Mouse (Mus musculus) bone marrow macrophage, adult 2 months (primary cell): ENCODE data around the gene Rcor3. TPM values are rescaled to one million over a fixed set of nuclear protein-coding genes. Genes with fewer than 3 reads are reported as not detected.

Source experiments
- H3K27ac ChIP-seq: 2 replicates; pipeline ENCODE4 v1.5.1; 2012; ENCODE audit warnings: low read depth, low read length; ENCODE audit not compliant: insufficient read depth
- H3K4me1 ChIP-seq: 2 replicates; pipeline ENCODE4 v1.6.1; 2012; ENCODE audit warnings: low read length; ENCODE audit not compliant: control insufficient read depth, insufficient read depth
- H3K4me3 ChIP-seq: 2 replicates; pipeline ENCODE4 v1.5.1; 2012; ENCODE audit warnings: mild to moderate bottlenecking, low read length, moderate library complexity; ENCODE audit not compliant: insufficient read depth
- CTCF ChIP-seq: IDR thresholded peaks from 2 replicates; pipeline ENCODE4 v1.5.1; 2012; ENCODE audit warnings: low read depth, mild to moderate bottlenecking, low read length, moderate library complexity
- POLR2A ChIP-seq: IDR thresholded peaks from 2 replicates; pipeline ENCODE4 v1.6.1; 2012; ENCODE audit warnings: mild to moderate bottlenecking, low read depth, low read length, borderline replicate concordance
- polyA plus RNA-seq: library from polyadenylated mRNA; stranded (reverse); fragments of >200 nt; gene quantifications from 2 replicates; pipeline ENCODE4 v1.2.4, GENCODE M21; 2012; ENCODE audit not compliant: missing spikeins, insufficient read depth, insufficient read length

The Rcor3 gene
- 25.0 and 27.4 TPM in 2 replicates for polyA plus RNA-seq

DNA sequence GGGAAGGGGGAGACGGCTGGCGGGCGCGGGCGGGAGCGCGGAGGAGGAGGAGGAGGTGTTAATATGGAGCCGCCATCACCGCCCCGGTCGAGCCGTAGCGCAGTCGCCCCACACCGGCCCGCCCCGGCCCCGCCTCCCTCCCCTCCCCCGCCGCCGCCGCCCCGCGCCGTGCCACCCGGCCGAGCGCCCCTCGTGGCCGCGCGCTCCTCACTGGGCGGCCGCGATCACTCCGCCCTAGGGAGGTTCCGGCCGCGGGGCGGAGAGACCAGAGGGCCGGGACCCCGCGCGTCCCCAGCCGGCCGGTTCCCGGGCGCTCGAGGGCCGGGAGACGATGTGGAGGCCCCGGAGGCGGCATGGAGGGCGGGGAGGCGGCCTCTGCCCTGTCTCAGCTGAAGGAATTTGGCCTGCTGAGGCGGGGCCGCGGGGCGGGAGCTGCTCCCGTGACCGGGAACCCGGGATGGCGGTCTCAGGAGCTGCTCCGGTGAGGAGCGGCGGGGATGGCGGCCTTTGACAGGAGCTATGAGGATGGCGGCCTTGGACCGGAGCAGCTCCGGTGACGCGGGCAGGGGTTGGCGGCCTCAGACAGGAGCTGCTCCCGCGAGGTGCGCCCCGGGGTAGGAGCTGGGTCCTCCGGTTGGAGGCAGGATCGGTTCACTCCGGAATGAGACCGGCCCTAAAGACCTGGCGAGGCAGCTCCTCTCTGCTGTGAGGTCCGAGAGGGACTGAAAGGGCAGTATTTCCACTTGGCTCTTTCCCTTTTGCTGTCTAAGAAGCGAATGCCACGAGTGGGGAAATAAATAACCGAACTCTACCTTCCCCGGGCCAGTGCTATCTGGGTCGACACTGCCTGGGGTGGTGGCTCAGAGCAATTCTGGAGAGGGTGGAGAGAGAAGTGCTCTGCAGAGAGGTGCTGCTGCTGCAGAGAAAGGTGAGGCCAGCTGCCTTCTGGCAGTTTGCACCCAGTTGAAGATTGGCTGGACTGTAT, at the start of gene Rcor3:
Rcor3 (minus strand) TSS at position 137 of the 985 bp plus-strand sequence.
- H3K4me3 ChIP-seq = peak within 1 kb of the TSS; percentile 97
- peak within 1 kb of the TSS; percentile 79 for H3K27ac ChIP-seq
- peaks cover 9% of the 10 kb centered on the region; the same call in 1 of the 2 replicates for H3K4me1 ChIP-seq
- TF ChIP-seq POLR2A (no peak), CTCF (no peak)

DNA sequence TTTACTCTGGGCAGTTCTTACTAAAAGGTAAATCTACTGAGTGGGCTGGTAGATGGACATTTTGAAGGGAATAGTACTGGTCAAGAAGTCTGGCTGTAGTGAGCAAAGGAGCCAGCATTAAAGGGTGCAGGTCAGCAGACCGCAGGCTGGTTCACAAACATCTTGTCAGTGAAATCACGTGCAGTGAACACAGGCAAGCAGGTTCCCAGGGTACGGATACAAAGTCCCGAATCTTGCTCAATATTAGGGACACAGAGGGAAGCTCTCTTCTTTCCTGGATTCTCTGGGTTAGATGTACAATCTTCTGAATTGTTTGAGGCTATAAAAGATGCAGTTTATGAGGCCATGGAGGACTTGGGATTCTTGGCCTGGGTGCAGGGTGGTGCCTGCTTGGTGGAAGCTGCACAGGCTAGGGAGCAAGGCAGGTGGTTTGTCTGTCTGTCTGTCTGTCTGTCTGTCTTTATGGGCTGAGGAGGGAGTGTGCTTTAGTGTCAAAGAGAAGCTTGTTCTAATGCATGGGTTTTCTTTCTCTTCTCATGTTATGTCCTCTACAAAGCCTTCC, 43.9 kb upstream of the Rcor3 start:
- Histone ChIP-seq H3K4me3 (no peak overlapping the region), H3K27ac (no peak overlapping the region), H3K4me1 (0 out of 2 replicates have a peak, but pooled peaks cover 2% of the 10 kb centered on the region)
- TF ChIP-seq POLR2A = no peak
- no peak for TF ChIP-seq CTCF

DNA sequence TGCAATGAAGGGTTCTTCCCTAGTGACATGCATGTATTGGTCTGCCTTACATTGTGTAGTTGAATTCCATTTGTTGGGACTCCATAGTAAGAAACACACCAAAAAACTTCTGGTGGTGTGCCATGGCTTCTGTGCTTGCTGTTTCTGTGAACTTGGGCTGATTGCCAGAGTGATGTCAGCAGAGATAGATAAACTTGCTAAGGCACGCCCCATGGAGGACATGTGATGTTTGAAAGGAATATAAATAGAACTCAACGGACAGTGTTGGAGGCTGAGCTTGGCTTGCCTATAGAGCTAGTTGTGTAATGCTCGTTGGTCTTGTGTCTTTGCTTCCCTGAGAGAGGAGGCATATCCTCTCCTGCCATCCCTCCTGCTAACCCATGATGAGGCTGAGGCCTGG, 42.0 kb upstream of the Rcor3 start:
- H3K4me3 ChIP-seq = no peak overlapping the region
- H3K27ac ChIP-seq = no peak overlapping the region
- TF ChIP-seq POLR2A (no peak), CTCF (no peak)
- H3K4me1 ChIP-seq = 0 out of 2 replicates have a peak, but pooled peaks cover 2% of the 10 kb centered on the region

DNA sequence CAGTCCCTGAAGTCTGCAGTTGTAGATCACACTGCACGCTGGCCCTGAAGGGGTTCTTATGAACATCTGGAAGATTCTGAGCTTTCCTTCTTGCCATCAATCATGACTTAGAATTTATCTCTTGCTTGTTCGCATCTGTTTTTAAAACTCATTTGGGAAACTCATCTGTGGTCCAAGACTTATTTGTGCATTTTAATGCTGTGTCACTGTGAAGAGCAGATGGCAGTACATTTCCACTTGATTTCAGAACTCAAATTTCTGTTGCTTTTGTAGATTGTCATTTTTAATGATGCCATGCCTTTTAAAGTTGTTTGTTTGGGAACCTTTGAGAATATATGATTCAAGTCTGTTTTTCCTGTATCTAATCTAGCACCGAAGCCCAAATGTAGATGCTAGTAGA, 33.6 kb upstream of the Rcor3 start:
- Histone ChIP-seq H3K4me1 (no peaks in the 10 kb centered on the region), H3K4me3 (no peak overlapping the region), H3K27ac (no peak overlapping the region)
- no peak for TF ChIP-seq CTCF
- no peak for TF ChIP-seq POLR2A

DNA sequence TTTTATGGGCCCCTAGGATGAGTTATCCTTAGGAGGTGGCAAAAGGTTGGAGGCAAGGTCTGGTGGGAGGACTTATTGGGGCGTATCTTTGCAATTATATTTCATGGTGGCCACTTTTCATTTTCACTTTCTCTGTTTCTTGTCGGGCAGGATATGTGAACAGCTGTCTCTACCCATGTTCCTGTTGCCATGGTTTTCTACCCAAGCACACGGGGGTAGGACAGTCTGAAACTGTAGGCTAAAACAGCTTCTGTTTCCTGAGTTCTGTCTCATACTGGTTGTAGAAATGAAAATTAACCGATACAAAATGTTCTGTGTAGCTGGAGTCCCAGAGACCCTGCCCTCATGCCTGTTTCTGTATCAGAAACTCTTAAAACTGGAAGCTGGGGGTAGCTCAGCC, 13.3 kb upstream of the Rcor3 start:
- TF ChIP-seq CTCF (no peak), POLR2A (no peak)
- no peak overlapping the region for H3K4me3 ChIP-seq
- H3K4me1 ChIP-seq = no peaks in the 10 kb centered on the region
- no peak overlapping the region for H3K27ac ChIP-seq

DNA sequence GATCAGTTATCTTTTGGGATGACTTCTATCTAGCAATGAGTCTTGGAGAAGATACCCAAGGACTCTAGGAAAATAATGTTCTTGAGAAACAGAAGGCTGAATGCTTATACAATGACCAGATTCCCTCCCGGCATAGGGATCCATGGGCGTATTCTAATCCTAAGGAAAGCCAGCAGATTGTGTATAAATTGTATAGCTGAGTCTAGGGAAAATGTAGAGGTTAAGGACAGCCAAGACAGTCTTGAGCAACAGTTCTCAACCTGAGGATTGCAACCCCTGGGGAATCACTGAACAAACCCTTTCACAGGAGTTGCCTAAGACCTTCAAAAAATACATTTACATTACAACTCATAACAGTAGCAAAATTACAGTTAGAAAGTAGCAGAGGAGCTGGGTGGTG, 2.5 kb upstream of the Rcor3 start:
- H3K4me3 ChIP-seq = no peak overlapping the region
- H3K4me1 ChIP-seq = 0 out of 2 replicates have a peak, but pooled peaks cover 6% of the 10 kb centered on the region
- H3K27ac ChIP-seq = no peak overlapping the region
- TF ChIP-seq POLR2A (no peak), CTCF (no peak)

DNA sequence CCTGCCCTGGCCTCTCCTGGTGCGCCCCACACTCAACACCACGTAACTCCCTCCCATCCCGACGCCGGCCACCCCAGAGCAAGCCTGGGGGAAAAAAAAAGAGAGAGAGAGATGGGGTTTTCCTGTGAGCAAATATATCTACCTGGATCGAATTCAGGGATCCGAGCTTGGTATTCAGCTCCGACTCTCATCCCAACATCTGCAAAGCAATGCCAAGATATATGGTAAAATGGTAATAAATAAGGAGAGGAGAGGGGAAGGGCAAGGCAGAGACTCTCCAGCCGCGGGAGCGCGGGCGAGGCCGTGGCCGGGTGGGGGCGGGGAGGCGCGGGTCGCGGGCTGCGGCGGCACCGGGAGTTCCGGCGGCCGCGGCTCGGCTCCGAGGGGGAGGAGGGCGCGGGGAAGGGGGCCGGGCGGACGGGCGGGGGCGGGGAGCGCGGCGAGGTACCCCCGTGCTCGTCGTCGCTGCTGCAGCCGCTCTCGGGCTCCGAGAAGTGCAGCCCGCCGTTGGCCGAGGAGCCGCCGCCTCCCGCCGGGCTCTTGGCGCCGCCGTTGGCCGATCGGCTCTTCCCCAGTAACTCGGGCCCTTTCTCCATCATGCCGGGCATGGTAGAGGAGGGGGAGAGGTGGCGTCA, 454 bp downstream of the Rcor3 start:
- Histone ChIP-seq H3K27ac (peak overlapping the region; percentile 79), H3K4me1 (peaks cover 9% of the 10 kb centered on the region; the same call in 1 of the 2 replicates), H3K4me3 (peak overlapping the region; percentile 97)
- TF ChIP-seq POLR2A = no peak
- TF ChIP-seq CTCF = no peak

DNA sequence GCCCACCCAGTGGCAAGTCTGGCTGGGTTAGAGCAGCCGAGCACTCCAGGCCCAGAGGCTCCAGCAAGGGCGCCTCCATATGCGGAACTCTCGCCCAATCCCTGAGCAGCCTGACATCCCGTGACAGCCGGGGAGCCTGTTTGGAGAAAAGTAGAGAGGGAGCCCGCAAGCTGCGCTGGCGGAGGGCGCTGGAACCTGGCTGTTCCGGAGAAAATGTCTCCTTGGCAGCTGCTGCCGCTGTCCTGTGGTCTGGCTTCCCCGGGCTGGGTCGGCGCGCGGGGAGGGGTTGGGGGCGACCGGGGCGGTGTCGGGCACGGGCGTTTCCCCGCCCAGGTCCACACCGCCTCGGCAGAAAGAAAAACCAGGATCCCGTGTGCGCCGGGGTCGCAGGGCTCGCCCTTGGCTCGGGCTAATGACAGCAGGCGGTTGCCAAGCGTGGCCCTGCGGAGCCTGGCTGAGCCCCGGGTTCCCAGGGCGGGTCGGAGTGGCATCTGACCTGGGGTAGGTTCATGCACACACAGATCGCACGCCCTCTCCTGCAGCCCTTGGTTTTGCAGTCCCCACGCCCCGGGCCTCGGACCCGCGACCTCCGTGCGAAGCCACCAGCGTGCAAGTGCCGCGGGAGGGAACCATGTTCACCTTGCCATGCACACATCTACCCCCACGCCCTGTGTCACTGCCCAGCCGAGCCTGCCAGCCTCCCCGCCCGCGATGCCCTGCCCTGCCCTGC, 1.1 kb downstream of the Rcor3 start:
- peak overlapping the region; percentile 72 for H3K27ac ChIP-seq
- no peak for TF ChIP-seq CTCF
- no peak for TF ChIP-seq POLR2A

DNA sequence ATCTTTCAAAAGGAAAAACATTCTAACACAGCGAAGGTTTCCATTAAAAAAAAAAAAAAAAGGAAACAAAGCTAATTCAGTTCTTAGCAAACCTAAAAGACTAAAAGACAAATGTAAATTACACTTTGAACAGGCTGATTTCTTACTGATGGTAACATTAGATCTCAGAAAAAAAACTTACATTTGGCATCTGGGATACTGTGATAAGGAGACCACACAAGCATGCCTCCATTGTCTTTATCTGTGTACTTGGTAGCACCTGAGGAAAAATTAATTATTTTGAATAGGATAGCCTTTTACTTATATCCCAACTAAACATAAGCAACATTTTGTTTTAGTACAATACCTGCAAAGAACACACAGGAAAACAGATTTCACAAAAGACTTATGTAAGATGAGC, 7.7 kb downstream of the Rcor3 start:
- peaks cover 3% of the 10 kb centered on the region; the same call in 1 of the 2 replicates for H3K4me1 ChIP-seq
- no peak overlapping the region for H3K4me3 ChIP-seq
- TF ChIP-seq POLR2A (no peak), CTCF (no peak)
- no peak overlapping the region for H3K27ac ChIP-seq

More for the DNA sequence above, 1.1 kb downstream of the Rcor3 start:
- H3K4me3 ChIP-seq = peak overlapping the region; percentile 84
- peaks cover 9% of the 10 kb centered on the region; the same call in 1 of the 2 replicates for H3K4me1 ChIP-seq
